Mouse (Mus musculus): ENCODE results near the gene Trappc13.

DNA sequence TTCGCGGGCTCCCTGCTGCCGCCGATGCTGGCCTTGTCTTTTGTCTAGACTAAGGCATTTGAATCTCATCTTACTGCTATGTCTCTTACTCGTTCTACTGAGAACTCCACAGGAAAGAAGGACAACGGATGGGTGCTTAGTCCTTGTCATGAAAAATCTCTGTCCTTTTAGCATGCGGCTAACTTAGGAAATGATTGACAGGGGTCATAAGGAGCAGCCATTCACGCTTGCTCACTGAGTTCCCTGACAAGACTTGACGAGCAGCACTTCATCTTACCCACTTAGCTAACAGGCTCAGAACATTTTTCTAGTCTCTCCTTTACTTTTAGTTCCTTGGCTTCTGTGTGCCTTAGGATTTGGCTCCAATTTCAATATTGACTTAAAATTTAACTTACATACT lies 33.4 kb downstream of the Trappc13 start:
- TF ChIP-seq CTCF (IDR thresholded peaks at IDR 0.05; ENCODE audit: control insufficient read depth, insufficient read depth, insufficient read length) (no peak), MAX (IDR thresholded peaks at IDR 0.05) (no peak), MYOG (IDR thresholded peaks at IDR 0.05; ENCODE audit: control insufficient read depth, extremely low read depth, insufficient read length) (no peak), CEBPB (IDR thresholded peaks at IDR 0.05; ENCODE audit: low read depth) (no peak)

Data from C2C12 (cell line).